ENCODE assay signal across 22 mouse cellular contexts in the genomic region with DNA sequence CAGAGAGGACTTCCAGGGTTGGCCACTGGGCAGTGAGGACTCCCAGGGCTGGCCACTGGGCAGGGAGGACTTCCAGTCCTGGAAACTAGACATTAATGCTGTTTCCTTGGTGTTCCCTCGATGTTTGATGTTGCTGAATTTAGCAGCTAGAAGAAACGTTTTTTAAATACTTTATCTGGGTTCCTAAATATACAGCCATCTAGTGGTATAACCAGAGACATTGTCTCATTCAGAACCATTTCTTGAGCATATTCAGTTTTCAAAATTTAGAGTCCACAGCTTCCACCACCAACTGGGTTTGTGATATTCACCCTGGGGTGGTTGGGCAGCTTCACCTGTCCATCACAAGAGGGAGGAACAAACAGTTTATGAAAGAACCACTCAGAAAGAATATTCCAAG. TPM values are rescaled to one million over a fixed set of nuclear protein-coding genes. Genes with fewer than 3 reads are reported as not detected.
DNase-seq lines count a peak whose midpoint lies in the region; ATAC-seq and TF ChIP-seq lines count a peak whose summit lies in the region.
"Had no signal": no experiment of that assay in that cellular context is flagged by ENCODE, and none has a peak within 500 bp of the region (broad histone marks: within the 10 kb centered on the region; RNA-seq: fewer than 3 reads in every experiment).

No protein-coding gene starts in this region.

- H3K4me2 ChIP-seq in hindbrain, postnatal 0 days (ENCODE audit: low read depth, low read length), result no peak overlapping the region
- H3K4me2 ChIP-seq in hindbrain, embryonic 14.5 days (replicated peaks), result no peak overlapping the region
- H3K4me2 ChIP-seq: embryonic facial prominence, embryonic 13.5 days; embryonic facial prominence, embryonic 15.5 days; forebrain, embryonic 12.5 days; forebrain, embryonic 15.5 days had no signal

- no peak for ATAC-seq in hindbrain, postnatal 0 days
- ATAC-seq in hindbrain, embryonic 14.5 days (ENCODE audit: low FRiP score), result no peak
- ATAC-seq: forebrain, embryonic 15.5 days had no signal

- intact Hi-C loops in left cerebral cortex, adult 2 months (cut with DNase I), result no loop called here
- intact Hi-C loops in left cerebral cortex, postnatal 4 days (cut with DNase I), result no loop called here

- TF ChIP-seq CTCF in hindbrain, postnatal 0 days (IDR thresholded peaks at IDR 0.05; ENCODE audit: low read depth), result peak; percentile 37
- TF ChIP-seq CTCF in left cerebral cortex, adult 2 months (IDR thresholded peaks at IDR 0.05), result peak; percentile 44

- DNase-seq in hindbrain, postnatal 0 days (ENCODE audit: low spot score), result no peak
- DNase-seq in hindbrain, embryonic 14.5 days (ENCODE audit: low spot score), result no peak
- DNase-seq in left cerebral cortex, adult 2 months (ENCODE audit: extremely low spot score in 1 of 2, low spot score in 2 of 2), result no peak
- DNase-seq in left cerebral cortex, postnatal 4 days, result no peak
- DNase-seq: adrenal gland, adult 2 months; adrenal gland, postnatal 10 days; adrenal gland, postnatal 25 days; cerebellum, adult 11 months; cerebellum, adult 18-20 months; cerebellum, adult 8-10 months; cerebellum, postnatal 14 days; cerebellum, postnatal 36 days; embryo, embryonic 11 days had no signal

- no peak overlapping the region for H3K4me3 ChIP-seq in hindbrain, postnatal 0 days (ENCODE audit: low read length)
- H3K4me3 ChIP-seq in hindbrain, embryonic 14.5 days (replicated peaks; ENCODE audit: low read length), result no peak overlapping the region
- H3K4me3 ChIP-seq in left cerebral cortex, adult 2 months, result no peak overlapping the region
- H3K4me3 ChIP-seq: embryonic facial prominence, embryonic 13.5 days; embryonic facial prominence, embryonic 15.5 days; erythroblast, embryonic 14.5 days; forebrain, embryonic 10.5 days; forebrain, embryonic 12.5 days; forebrain, embryonic 15.5 days had no signal

- WGBS in hindbrain, postnatal 0 days, result 35% methylated on average over 2 of the region's 2 CpGs
- 71% methylated on average over 2 of the region's 2 CpGs for WGBS in hindbrain, embryonic 14.5 days

- no peaks in the 10 kb centered on the region for H3K4me1 ChIP-seq in hindbrain, postnatal 0 days (ENCODE audit: insufficient read depth, low read length)
- no peaks in the 10 kb centered on the region for H3K4me1 ChIP-seq in hindbrain, embryonic 14.5 days (replicated peaks; ENCODE audit: control insufficient read depth, insufficient read depth, low read length)
- H3K4me1 ChIP-seq: embryonic facial prominence, embryonic 13.5 days; embryonic facial prominence, embryonic 15.5 days; forebrain, embryonic 12.5 days; forebrain, embryonic 15.5 days had no signal

- no peaks in the 10 kb centered on the region for H3K27me3 ChIP-seq in hindbrain, postnatal 0 days (ENCODE audit: insufficient read depth, low read length)
- H3K27me3 ChIP-seq in hindbrain, embryonic 14.5 days (ENCODE audit: control insufficient read depth, insufficient read depth, low read length), result no peaks in the 10 kb centered on the region
- H3K27me3 ChIP-seq: embryonic facial prominence, embryonic 13.5 days; embryonic facial prominence, embryonic 15.5 days; forebrain, embryonic 12.5 days; forebrain, embryonic 15.5 days had no signal

- no peak overlapping the region for H3K9ac ChIP-seq in hindbrain, postnatal 0 days (replicated peaks; ENCODE audit: low read length)
- H3K9ac ChIP-seq in hindbrain, embryonic 14.5 days, result no peak overlapping the region
- H3K9ac ChIP-seq: embryonic facial prominence, embryonic 13.5 days; embryonic facial prominence, embryonic 15.5 days; forebrain, embryonic 12.5 days; forebrain, embryonic 15.5 days had no signal

- no peaks in the 10 kb centered on the region for H3K36me3 ChIP-seq in hindbrain, postnatal 0 days (ENCODE audit: insufficient read depth, low read length)
- no peaks in the 10 kb centered on the region for H3K36me3 ChIP-seq in hindbrain, embryonic 14.5 days (replicated peaks; ENCODE audit: control insufficient read depth, insufficient read depth)
- H3K36me3 ChIP-seq: embryonic facial prominence, embryonic 13.5 days; embryonic facial prominence, embryonic 15.5 days; forebrain, embryonic 10.5 days; forebrain, embryonic 12.5 days; forebrain, embryonic 15.5 days had no signal

- no peaks in the 10 kb centered on the region for H3K9me3 ChIP-seq in hindbrain, postnatal 0 days (ENCODE audit: low read length)
- H3K9me3 ChIP-seq in hindbrain, embryonic 14.5 days (ENCODE audit: control insufficient read depth, low read length), result no peaks in the 10 kb centered on the region
- H3K9me3 ChIP-seq: embryonic facial prominence, embryonic 13.5 days; embryonic facial prominence, embryonic 15.5 days; forebrain, embryonic 10.5 days; forebrain, embryonic 12.5 days; forebrain, embryonic 15.5 days had no signal

- no peak overlapping the region for H3K27ac ChIP-seq in hindbrain, postnatal 0 days
- no peak overlapping the region for H3K27ac ChIP-seq in hindbrain, embryonic 14.5 days
- H3K27ac ChIP-seq in left cerebral cortex, adult 2 months, result no peak overlapping the region
- H3K27ac ChIP-seq: embryonic facial prominence, embryonic 13.5 days; embryonic facial prominence, embryonic 15.5 days; forebrain, embryonic 10.5 days; forebrain, embryonic 12.5 days; forebrain, embryonic 15.5 days had no signal

RNA-seq across cellular contexts. Expression of gene Bhlhe23, which starts 34.3 kb away (rescaled TPM):
- 0.72 and 0.73 TPM in 2 replicates for total RNA-seq in hindbrain, postnatal 0 days (2014; rRNA removed)
- polyA plus RNA-seq in hindbrain, postnatal 0 days (2015; fragmentation: Nextera tagmentation; extraction: Ambion mirVana), result 0.23 and 0.49 TPM in 2 replicates
- polyA plus RNA-seq in hindbrain, embryonic 14.5 days (2014; fragmentation: Nextera tagmentation; extraction: Ambion mirVana), result 0.36 and 1.3 TPM in 2 replicates
- not detected for total RNA-seq in left cerebral cortex, adult 2 months (2021)
- total RNA-seq in left cerebral cortex, postnatal 4 days (2021), result not detected
- total RNA-seq: adrenal gland, adult 2 months; adrenal gland, postnatal 10 days; adrenal gland, postnatal 25 days; adrenal gland, postnatal 4 days; common myeloid progenitor, adult 5-6 weeks; MEL had no signal
- polyA plus RNA-seq: adrenal gland, adult 2 months; embryonic facial prominence, embryonic 13.5 days; embryonic facial prominence, embryonic 15.5 days; erythroblast, embryonic 14.5 days had no signal
